Comparison of ENCODE assay signal across 8 mouse cellular contexts in genomic region chr4:98817184-98817911, GRCm38 (mm10). TPM values are rescaled to one million over a fixed set of nuclear protein-coding genes. Genes with fewer than 3 reads are reported as not detected.
DNase-seq lines count a peak whose midpoint lies in the region; ATAC-seq lines count a peak whose summit lies in the region.

Gene Kank4, minus strand, starts transcription at chr4:98817537.

- peak within 1 kb of the TSS; percentile 92 for H3K27ac ChIP-seq in embryonic facial prominence, embryonic 10.5 days (replicated peaks)
- H3K27ac ChIP-seq in heart, embryonic 12.5 days (ENCODE audit: poor library complexity, severe bottlenecking), result no peak within 1 kb of the TSS
- H3K27ac ChIP-seq in kidney, embryonic 14.5 days (ENCODE audit: low read depth, low read length), result peak within 1 kb of the TSS; percentile 15
- H3K27ac ChIP-seq in lung, embryonic 16.5 days (ENCODE audit: low read length), result peak within 1 kb of the TSS; percentile 44

- peak within 1 kb of the TSS; percentile 76 for H3K9ac ChIP-seq in heart, embryonic 12.5 days
- peak within 1 kb of the TSS; percentile 69 for H3K9ac ChIP-seq in kidney, embryonic 14.5 days (ENCODE audit: low read depth, low read length)
- peak within 1 kb of the TSS; percentile 85 for H3K9ac ChIP-seq in lung, embryonic 16.5 days (ENCODE audit: low read length)

- peak; percentile 82 for DNase-seq in embryonic facial prominence, embryonic 10.5 days (ENCODE audit: low spot score)
- DNase-seq in retina, postnatal 1 day, result peak; percentile 56
- DNase-seq in layer of hippocampus, postnatal 25 days (ENCODE audit: extremely low spot score in 1 of 2, low spot score in 1 of 2), result no peak

- no peaks in the 10 kb centered on the region for H3K4me1 ChIP-seq in erythroblast, embryonic 14.5 days (ENCODE audit: control insufficient read depth)
- H3K4me1 ChIP-seq in embryonic facial prominence, embryonic 10.5 days, result peaks cover 68% of the 10 kb centered on the region
- peaks cover 7% of the 10 kb centered on the region; the same call in 1 of the 2 replicates for H3K4me1 ChIP-seq in heart, embryonic 12.5 days (replicated peaks)
- H3K4me1 ChIP-seq in kidney, embryonic 14.5 days (ENCODE audit: control insufficient read depth, insufficient read depth, low read length), result peaks cover 10% of the 10 kb centered on the region
- peaks cover 26% of the 10 kb centered on the region for H3K4me1 ChIP-seq in lung, embryonic 16.5 days (replicated peaks; ENCODE audit: control insufficient read depth, insufficient read depth, low read length)

- peak within 1 kb of the TSS; percentile 41 for H3K4me3 ChIP-seq in erythroblast, embryonic 14.5 days (replicated peaks)
- H3K4me3 ChIP-seq in embryonic facial prominence, embryonic 10.5 days, result peak within 1 kb of the TSS; percentile 89
- peak within 1 kb of the TSS; percentile 74 for H3K4me3 ChIP-seq in heart, embryonic 12.5 days
- H3K4me3 ChIP-seq in kidney, embryonic 14.5 days (ENCODE audit: low read length), result peak within 1 kb of the TSS; percentile 83
- H3K4me3 ChIP-seq in lung, embryonic 16.5 days (ENCODE audit: low read length), result peak within 1 kb of the TSS; percentile 79

- H3K36me3 ChIP-seq in erythroblast, embryonic 14.5 days (ENCODE audit: control insufficient read depth), result no peaks in the 10 kb centered on the region
- H3K36me3 ChIP-seq in embryonic facial prominence, embryonic 10.5 days (replicated peaks), result peaks cover 4% of the 10 kb centered on the region; the same call in 1 of the 2 replicates
- H3K36me3 ChIP-seq in heart, embryonic 12.5 days, result no peaks in the 10 kb centered on the region
- H3K36me3 ChIP-seq in kidney, embryonic 14.5 days (ENCODE audit: control insufficient read depth, insufficient read depth, low read length), result no peaks in the 10 kb centered on the region
- H3K36me3 ChIP-seq in lung, embryonic 16.5 days (ENCODE audit: control insufficient read depth, insufficient read depth, low read length), result no peaks in the 10 kb centered on the region

- peak within 1 kb of the TSS; percentile 99 for H3K4me2 ChIP-seq in heart, embryonic 12.5 days
- H3K4me2 ChIP-seq in kidney, embryonic 14.5 days (replicated peaks; ENCODE audit: low read depth, low read length), result peak within 1 kb of the TSS; percentile 97
- peak within 1 kb of the TSS; percentile 89 for H3K4me2 ChIP-seq in lung, embryonic 16.5 days (ENCODE audit: low read depth, low read length)

- no peaks in the 10 kb centered on the region for H3K9me3 ChIP-seq in erythroblast, embryonic 14.5 days (ENCODE audit: control insufficient read depth, low read length)
- H3K9me3 ChIP-seq in embryonic facial prominence, embryonic 10.5 days, result no peaks in the 10 kb centered on the region
- H3K9me3 ChIP-seq in heart, embryonic 12.5 days (replicated peaks), result no peaks in the 10 kb centered on the region
- H3K9me3 ChIP-seq in kidney, embryonic 14.5 days (ENCODE audit: control insufficient read depth, low read length), result no peaks in the 10 kb centered on the region
- no peaks in the 10 kb centered on the region for H3K9me3 ChIP-seq in lung, embryonic 16.5 days (ENCODE audit: control insufficient read depth, low read length)

- under 1% methylated on average over 72 of the region's 72 CpGs for WGBS in embryonic facial prominence, embryonic 10.5 days
- WGBS in heart, embryonic 12.5 days, result under 1% methylated on average over 57 of the region's 72 CpGs
- WGBS in kidney, embryonic 14.5 days, result under 1% methylated on average over 67 of the region's 72 CpGs
- WGBS in lung, embryonic 16.5 days, result under 1% methylated on average over 66 of the region's 72 CpGs

- no peak for ATAC-seq in erythroblast, adult 5-6 weeks (replicated peaks; ENCODE audit: low FRiP score, poor library complexity, severe bottlenecking)
- ATAC-seq in heart, embryonic 12.5 days (ENCODE audit: insufficient number of reproducible peaks, low FRiP score), result peak; percentile 70
- peak; percentile 83 for ATAC-seq in kidney, embryonic 14.5 days (ENCODE audit: low FRiP score, low TSS enrichment)
- ATAC-seq in lung, embryonic 16.5 days (ENCODE audit: low read depth), result peak; percentile 92

- H3K27me3 ChIP-seq in erythroblast, embryonic 14.5 days (ENCODE audit: control insufficient read depth), result peaks cover 30% of the 10 kb centered on the region
- peaks cover 53% of the 10 kb centered on the region for H3K27me3 ChIP-seq in embryonic facial prominence, embryonic 10.5 days (replicated peaks; ENCODE audit: low read depth, poor library complexity, severe bottlenecking)
- peaks cover 39% of the 10 kb centered on the region for H3K27me3 ChIP-seq in heart, embryonic 12.5 days (replicated peaks)
- H3K27me3 ChIP-seq in kidney, embryonic 14.5 days (ENCODE audit: control insufficient read depth, insufficient read depth, low read length), result no peaks in the 10 kb centered on the region
- H3K27me3 ChIP-seq in lung, embryonic 16.5 days (ENCODE audit: control insufficient read depth, insufficient read depth, low read depth, low read length), result no peaks in the 10 kb centered on the region

RNA-seq across cellular contexts. Expression of gene Kank4, which starts in this region (rescaled TPM):
- not detected in 2 replicates for polyA plus RNA-seq in erythroblast, embryonic 14.5 days (2012)
- not detected in 2 replicates for total RNA-seq in erythroblast, adult 5-6 weeks (2015; ENCODE audit: low replicate concordance)
- 0.28 TPM in 1 of 2 replicates, not detected in the other for total RNA-seq in erythroblast, adult 5-6 weeks (2017; ENCODE audit: low replicate concordance)
- polyA plus RNA-seq in embryonic facial prominence, embryonic 10.5 days (2016; fragmentation: Nextera tagmentation; extraction: Ambion mirVana), result 2.1 and 2.5 TPM in 2 replicates
- 0.42 and 0.49 TPM in 2 replicates for polyA plus RNA-seq in heart, embryonic 12.5 days (2016; fragmentation: Nextera tagmentation; extraction: Ambion mirVana)
- polyA plus RNA-seq in kidney, embryonic 14.5 days (2014; fragmentation: Nextera tagmentation; extraction: Ambion mirVana), result 2.7 and 3.5 TPM in 2 replicates
- polyA plus RNA-seq in lung, embryonic 16.5 days (2015; fragmentation: Nextera tagmentation; extraction: Ambion mirVana), result 2.5 and 3.3 TPM in 2 replicates
- total RNA-seq in layer of hippocampus, postnatal 25 days (2021), result 1 to 10 TPM; 2.4 to 2.7 TPM

Comparison
In these comparisons a context has a peak if more than half of its experiments do, and no peak if none do; other contexts are left out.
1. Peak in ATAC-seq, H3K4me3 ChIP-seq, H3K9ac ChIP-seq and H3K4me2 ChIP-seq in heart, embryonic 12.5 days; RNA of the gene not detected or under 1 TPM.
2. DNase-seq: peak in embryonic facial prominence, embryonic 10.5 days (single experiment) and retina, postnatal 1 day (single experiment); none in layer of hippocampus, postnatal 25 days (0 of 2).
3. Peak in every context shown above with its lines, with median percentiles within 50 percentile points of each other: H3K4me3 ChIP-seq, H3K4me2 ChIP-seq and H3K9ac ChIP-seq.